Mouse (Mus musculus): Measurements from ENCODE around the gene Tmem176a.

DNA sequence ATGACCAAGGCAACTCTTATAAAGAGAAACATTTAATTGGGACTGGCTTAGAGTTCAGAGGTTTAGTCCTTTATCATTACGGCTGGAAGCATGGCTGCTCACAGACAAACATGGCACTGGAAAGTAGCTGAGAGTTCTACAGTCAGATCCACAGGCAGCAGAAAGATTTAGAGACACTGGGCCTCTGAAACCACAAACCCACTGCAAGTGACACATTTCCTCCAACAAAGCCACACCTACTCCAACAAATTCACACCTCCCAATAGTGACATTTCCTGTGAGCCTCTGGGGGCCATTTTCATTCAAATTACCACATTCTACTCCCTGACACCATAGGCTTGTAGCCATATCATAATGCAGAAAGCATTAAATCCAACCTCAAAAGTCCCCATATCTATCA lies 38.8 kb upstream of the Tmem176a start:
- no peak for TF ChIP-seq CTCF (conservative IDR thresholded peaks at IDR 0.05; ENCODE audit: low read length)
- TF ChIP-seq NANOG (IDR thresholded peaks at IDR 0.05; ENCODE audit: borderline replicate concordance, low read length) = no peak
- no peak for TF ChIP-seq POU5F1 (IDR thresholded peaks at IDR 0.05; ENCODE audit: borderline replicate concordance, low read length)

Measured in E14TG2a.4 (cell line).